Mouse (Mus musculus) cerebellum, postnatal 10 days (tissue): ENCODE results near the gene 4933405O20Rik.

Source experiments
- DNase-seq, 2 experiments: peaks; one replicate each; pipeline ENCODE4 v3.0.0; 2021; ENCODE audit warnings: mixed read lengths in 2 of 2

Gene 4933405O20Rik

DNA sequence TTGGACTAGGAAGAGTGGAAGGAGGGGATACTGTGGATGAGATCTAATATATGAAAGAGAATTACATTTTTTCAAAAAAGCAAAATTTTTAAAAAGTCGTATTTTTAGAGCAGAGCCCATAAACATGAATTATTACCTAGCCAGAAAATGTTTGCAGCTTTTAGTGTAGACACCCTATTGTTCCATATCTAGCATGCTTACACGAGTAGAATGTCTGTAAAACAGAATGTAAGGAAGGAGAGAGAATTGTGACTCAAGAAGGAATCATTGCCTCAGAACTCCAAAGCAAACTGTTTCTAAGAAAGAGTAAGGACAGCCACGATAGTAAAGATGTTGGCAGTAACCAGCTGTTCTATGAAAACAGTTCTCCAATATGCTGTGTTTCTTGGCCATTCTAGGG lies at the start of gene 4933405O20Rik:
Gene 4933405O20Rik, plus strand, starts transcription at position 301 of the 400 bp plus-strand sequence.
- DNase-seq = no peak

DNA sequence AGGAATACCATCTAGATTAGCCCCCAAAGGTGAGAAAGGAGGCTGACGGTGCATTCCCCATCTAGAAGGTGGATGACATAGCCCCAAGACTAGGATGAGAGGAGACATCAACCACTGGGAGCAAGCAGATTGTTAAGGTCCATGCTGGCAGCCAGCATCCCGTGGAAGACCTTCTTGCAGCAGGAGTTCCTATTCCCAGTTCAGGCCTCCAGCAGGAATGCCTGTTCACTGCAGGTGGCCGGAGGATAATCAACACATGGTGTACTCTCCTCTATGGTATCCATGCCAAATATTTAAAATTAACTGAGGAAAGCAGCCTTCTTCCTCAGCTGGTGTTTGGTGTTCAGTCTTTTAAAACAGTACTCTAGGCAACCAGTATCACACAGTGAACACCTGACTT lies 49.4 kb upstream of the 4933405O20Rik start:
- peak in 1 of 2 experiments; percentile 37 for DNase-seq

DNA sequence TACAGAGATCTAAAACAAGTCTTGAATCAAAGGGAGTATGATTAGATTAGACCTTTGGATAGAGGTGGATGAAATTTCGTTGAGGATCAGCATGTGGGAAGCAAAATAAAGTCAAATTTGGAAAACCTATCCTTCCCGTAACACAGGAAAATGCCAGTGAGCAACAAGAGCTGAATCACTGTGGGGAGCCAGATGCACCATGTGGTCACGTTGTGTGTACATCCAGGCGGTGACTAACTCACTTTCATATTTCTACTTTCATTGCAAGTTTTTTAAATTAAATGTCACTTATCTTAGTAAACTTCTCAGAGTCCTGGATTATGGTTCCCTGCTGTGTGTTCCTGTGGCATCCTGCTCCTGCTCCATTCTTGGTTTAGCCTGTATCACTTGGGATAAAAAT lies 47.6 kb upstream of the 4933405O20Rik start:
- no peak for DNase-seq

DNA sequence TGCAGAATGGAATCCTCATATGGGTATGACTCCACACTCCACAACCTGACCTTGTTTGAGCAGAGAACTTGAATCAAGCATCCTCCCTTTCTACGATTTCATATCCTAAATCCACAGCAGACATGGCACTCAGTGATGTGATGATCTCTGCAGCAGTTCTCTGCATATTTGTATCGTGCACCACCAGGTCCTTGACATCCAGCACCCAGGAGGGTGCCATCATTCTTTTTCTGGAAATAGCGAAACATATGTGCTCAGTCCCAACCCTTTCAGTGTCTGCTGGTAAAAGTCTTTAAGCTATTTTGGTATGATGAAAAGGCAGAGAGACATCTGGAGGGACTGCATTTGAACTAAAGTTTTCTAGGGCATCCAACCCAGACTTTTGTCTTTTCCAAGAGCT lies 36.3 kb upstream of the 4933405O20Rik start:
- no peak for DNase-seq

DNA sequence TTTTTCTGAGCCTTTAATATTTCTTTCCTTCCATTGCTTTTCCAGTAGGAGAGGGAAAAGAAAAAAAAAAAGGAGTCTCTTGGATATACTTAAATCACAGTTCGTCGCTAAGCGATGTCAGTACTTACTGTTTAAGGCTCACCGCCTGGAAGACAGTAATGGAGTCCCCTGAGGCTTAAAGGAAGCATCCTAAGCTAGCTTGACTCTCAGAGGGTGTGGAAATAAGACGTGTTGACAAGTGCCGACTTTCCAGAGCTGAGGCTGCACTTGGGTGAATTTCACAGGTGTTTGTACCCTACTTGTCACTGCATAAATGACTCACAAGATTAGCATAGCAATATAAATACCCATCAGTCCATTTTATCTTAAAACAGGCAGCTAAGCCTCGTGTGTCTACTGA lies 25.1 kb upstream of the 4933405O20Rik start:
- DNase-seq = no peak

DNA sequence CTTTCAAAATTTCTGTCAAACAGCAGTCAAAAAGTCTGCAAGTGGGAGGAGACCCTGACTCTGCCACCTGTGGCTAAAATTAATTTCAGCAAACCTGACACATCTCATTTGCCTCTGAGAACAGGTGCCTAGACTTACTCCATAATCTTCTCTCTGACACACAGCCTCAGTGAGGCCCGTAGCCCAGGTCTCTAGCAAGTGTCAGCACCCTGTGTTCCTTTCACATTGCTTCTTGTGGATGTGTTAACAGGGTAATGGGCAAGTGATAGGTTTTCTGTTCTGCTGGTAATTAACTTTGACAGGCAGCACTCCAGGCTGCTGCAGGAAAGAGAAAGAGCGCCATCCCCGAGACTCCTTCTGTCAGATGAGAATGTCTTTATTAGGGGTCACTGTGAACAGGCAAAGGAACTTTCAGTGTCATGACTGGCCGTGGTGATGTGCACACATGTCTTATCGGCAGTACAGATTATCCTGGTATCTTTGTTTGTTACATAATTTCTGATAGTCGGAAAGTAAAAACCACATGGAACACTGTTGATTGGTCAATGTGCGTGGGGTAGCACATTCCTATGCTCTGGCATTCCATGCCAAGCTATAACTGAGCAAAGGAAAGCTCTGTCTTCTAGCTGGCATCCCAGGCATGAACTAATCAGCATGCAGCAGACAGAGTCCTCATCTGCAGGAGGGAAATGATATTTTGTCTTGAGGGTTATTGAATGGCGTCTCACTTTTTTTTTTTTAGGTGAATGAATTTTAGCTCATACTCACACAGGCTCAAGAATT lies 10.2 kb upstream of the 4933405O20Rik start:
- DNase-seq = peak; percentile 20 to 34

DNA sequence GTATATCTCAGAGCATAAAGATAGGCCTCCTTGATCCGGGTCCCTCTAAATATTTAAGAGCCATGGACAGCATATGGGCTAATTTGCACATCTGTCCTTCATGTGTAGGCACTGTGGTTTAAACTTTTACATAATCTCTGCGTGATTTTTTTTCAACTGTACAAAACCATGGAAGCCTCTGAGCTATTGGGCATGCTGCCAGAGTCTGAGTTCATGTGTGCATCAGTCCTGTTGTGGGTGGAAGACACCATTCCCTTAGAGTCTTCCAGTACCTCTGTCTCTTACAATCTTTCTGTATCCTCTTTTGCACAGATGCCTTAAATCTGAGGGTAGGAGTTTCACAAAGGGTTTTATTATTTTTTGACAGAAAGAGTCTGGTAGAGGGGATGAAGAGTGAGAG lies 15.1 kb downstream of the 4933405O20Rik start:
- peak; percentile 23 to 26 for DNase-seq

DNA sequence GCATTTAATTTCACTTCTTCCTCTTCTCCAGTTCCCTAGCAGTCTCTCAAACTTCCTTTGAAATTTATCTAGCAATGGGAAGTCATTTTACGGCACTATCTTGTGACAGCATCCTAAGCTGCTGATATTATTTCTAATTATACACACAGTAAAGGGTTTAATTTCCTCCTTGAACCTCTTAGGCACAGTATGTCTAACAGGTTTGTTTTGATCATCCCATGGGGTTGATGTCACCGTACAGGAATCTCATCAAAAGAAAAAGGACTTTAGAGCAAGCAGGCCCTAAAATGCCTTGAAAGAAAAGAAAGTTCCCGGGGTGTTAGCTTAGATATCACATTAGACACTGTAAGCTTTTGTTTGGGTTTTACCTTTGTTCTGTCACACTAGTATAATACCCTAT lies 30.2 kb downstream of the 4933405O20Rik start:
- no peak for DNase-seq

DNA sequence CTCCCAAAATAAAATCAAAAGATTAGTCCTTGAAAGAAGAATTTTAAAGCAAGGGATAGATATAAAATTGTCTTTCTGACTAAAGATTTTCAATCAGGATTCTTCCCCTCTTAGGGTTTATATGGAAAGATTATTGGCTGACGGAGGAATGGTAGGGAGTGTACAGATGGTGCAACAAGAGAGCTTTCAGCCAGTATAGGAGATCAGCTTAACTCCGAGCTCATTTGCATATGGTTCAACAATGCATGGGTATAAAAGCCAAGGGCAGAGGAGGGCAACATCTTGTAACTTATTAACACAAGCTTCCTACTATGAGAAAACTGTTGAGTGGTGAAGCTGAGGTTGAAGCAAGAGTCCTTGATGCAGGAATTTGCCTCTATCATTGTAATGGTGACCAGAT lies 34.2 kb downstream of the 4933405O20Rik start:
- DNase-seq = no peak
